Mouse (Mus musculus): ENCODE data around the gene Zfp541. TPM values are rescaled to one million over a fixed set of nuclear protein-coding genes. Genes with fewer than 3 reads are reported as not detected.

Zfp541 gene
- polyA plus RNA-seq, 1 experiment from 2014 or later = not detected

GRCm38 (mm10) chr7:16056459-16057135 lies 5.0 kb upstream of the Zfp541 start:
- H3K4me1 ChIP-seq = peaks cover 8% of the 10 kb centered on the region; the same call in 1 of the 2 replicates
- 27% methylated on average over 5 of the region's 5 CpGs for WGBS

GRCm38 (mm10) chr7:16057136-16057534 lies 4.5 kb upstream of the Zfp541 start:
- Histone ChIP-seq H3K36me3 (no peaks in the 10 kb centered on the region), H3K9me3 (peaks cover 7% of the 10 kb centered on the region; the same call in 1 of the 2 replicates), H3K27me3 (peaks cover 19% of the 10 kb centered on the region), H3K9ac (replicated peaks) (no peak overlapping the region), H3K4me1 (peaks cover 5% of the 10 kb centered on the region; the same call in 1 of the 2 replicates), H3K27ac (replicated peaks) (no peak overlapping the region), H3K4me3 (no peak overlapping the region), H3K4me2 (replicated peaks) (no peak overlapping the region)
- 73% methylated on average over 2 of the region's 2 CpGs for WGBS
- ATAC-seq (ENCODE audit: low FRiP score, low read depth) = no peak

More at GRCm38 (mm10) chr7:16056459-16057135, 5.0 kb upstream of the Zfp541 start:
- Histone ChIP-seq H3K4me2 (replicated peaks) (no peak overlapping the region), H3K9me3 (0 out of 2 replicates have a peak, but pooled peaks cover 2% of the 10 kb centered on the region), H3K27ac (replicated peaks) (no peak overlapping the region), H3K9ac (replicated peaks) (no peak overlapping the region), H3K36me3 (no peaks in the 10 kb centered on the region), H3K27me3 (peaks cover 13% of the 10 kb centered on the region), H3K4me3 (no peak overlapping the region)
- ATAC-seq (ENCODE audit: low FRiP score, low read depth) = no peak

GRCm38 (mm10) chr7:16062099-16062420 lies 446 bp downstream of the Zfp541 start:
- WGBS = 80% methylated on average over 15 of the region's 15 CpGs
- Histone ChIP-seq H3K27ac (replicated peaks) (no peak overlapping the region), H3K4me3 (no peak overlapping the region), H3K9ac (replicated peaks) (no peak overlapping the region), H3K36me3 (no peaks in the 10 kb centered on the region), H3K27me3 (peaks cover 19% of the 10 kb centered on the region), H3K4me2 (replicated peaks) (no peak overlapping the region), H3K9me3 (peaks cover 7% of the 10 kb centered on the region; the same call in 1 of the 2 replicates), H3K4me1 (no peaks in the 10 kb centered on the region)
- no peak for ATAC-seq (ENCODE audit: low FRiP score, low read depth)

- H3K4me2 ChIP-seq (replicated peaks) = no peak overlapping the region
- H3K27me3 ChIP-seq = peaks cover 19% of the 10 kb centered on the region
- no peak overlapping the region for H3K4me3 ChIP-seq
- no peak for ATAC-seq (ENCODE audit: low FRiP score, low read depth)
- WGBS = 31% methylated on average over 4 of the region's 4 CpGs
- no peaks in the 10 kb centered on the region for H3K4me1 ChIP-seq
- peaks cover 7% of the 10 kb centered on the region; the same call in 1 of the 2 replicates for H3K9me3 ChIP-seq
- no peaks in the 10 kb centered on the region for H3K36me3 ChIP-seq
- no peak overlapping the region for H3K27ac ChIP-seq (replicated peaks)
- no peak overlapping the region for H3K9ac ChIP-seq (replicated peaks)
Measured at GRCm38 (mm10) chr7:16063490-16063889, 1.9 kb downstream of the Zfp541 start.

GRCm38 (mm10) chr7:16070846-16071245 lies 9.2 kb downstream of the Zfp541 start:
- no peak for ATAC-seq (ENCODE audit: low FRiP score, low read depth)
- Histone ChIP-seq H3K27me3 (peaks cover 3% of the 10 kb centered on the region; the same call in 1 of the 2 replicates), H3K4me1 (no peaks in the 10 kb centered on the region), H3K9ac (replicated peaks) (no peak overlapping the region), H3K4me2 (replicated peaks) (no peak overlapping the region), H3K27ac (replicated peaks) (no peak overlapping the region), H3K9me3 (no peaks in the 10 kb centered on the region), H3K36me3 (no peaks in the 10 kb centered on the region), H3K4me3 (no peak overlapping the region)

GRCm38 (mm10) chr7:16071906-16072305 lies 10.3 kb downstream of the Zfp541 start:
- WGBS = 78% methylated on average over 6 of the region's 6 CpGs
- Histone ChIP-seq H3K36me3 (no peaks in the 10 kb centered on the region), H3K4me1 (no peaks in the 10 kb centered on the region), H3K27ac (replicated peaks) (no peak overlapping the region), H3K9me3 (no peaks in the 10 kb centered on the region), H3K4me3 (no peak overlapping the region), H3K27me3 (peaks cover 3% of the 10 kb centered on the region; the same call in 1 of the 2 replicates), H3K4me2 (replicated peaks) (no peak overlapping the region), H3K9ac (replicated peaks) (no peak overlapping the region)
- no peak for ATAC-seq (ENCODE audit: low FRiP score, low read depth)

GRCm38 (mm10) chr7:16079947-16080346 lies 18.3 kb downstream of the Zfp541 start:
- Histone ChIP-seq H3K4me2 (replicated peaks) (no peak overlapping the region), H3K4me3 (no peak overlapping the region), H3K27me3 (peaks cover 7% of the 10 kb centered on the region; the same call in 1 of the 2 replicates), H3K4me1 (no peaks in the 10 kb centered on the region), H3K9me3 (no peaks in the 10 kb centered on the region), H3K36me3 (no peaks in the 10 kb centered on the region), H3K27ac (replicated peaks) (no peak overlapping the region), H3K9ac (replicated peaks) (no peak overlapping the region)
- no peak for ATAC-seq (ENCODE audit: low FRiP score, low read depth)
- 72% methylated on average over 1 of the region's 1 CpGs for WGBS

- no peak for ATAC-seq (ENCODE audit: low FRiP score, low read depth)
- no peaks in the 10 kb centered on the region for H3K4me1 ChIP-seq
- H3K27me3 ChIP-seq = peaks cover 7% of the 10 kb centered on the region; the same call in 1 of the 2 replicates
- 70% methylated on average over 4 of the region's 4 CpGs for WGBS
- no peak overlapping the region for H3K4me3 ChIP-seq
- no peaks in the 10 kb centered on the region for H3K9me3 ChIP-seq
- no peaks in the 10 kb centered on the region for H3K36me3 ChIP-seq
- no peak overlapping the region for H3K9ac ChIP-seq (replicated peaks)
- H3K4me2 ChIP-seq (replicated peaks) = no peak overlapping the region
- H3K27ac ChIP-seq (replicated peaks) = no peak overlapping the region
Measured at GRCm38 (mm10) chr7:16080581-16080980, 19.0 kb downstream of the Zfp541 start.

- Histone ChIP-seq H3K27ac (replicated peaks) (no peak overlapping the region), H3K4me1 (no peaks in the 10 kb centered on the region), H3K4me2 (replicated peaks) (no peak overlapping the region), H3K27me3 (peaks cover 7% of the 10 kb centered on the region; the same call in 1 of the 2 replicates), H3K9ac (replicated peaks) (no peak overlapping the region), H3K4me3 (no peak overlapping the region), H3K9me3 (no peaks in the 10 kb centered on the region), H3K36me3 (no peaks in the 10 kb centered on the region)
- 46% methylated on average over 4 of the region's 4 CpGs for WGBS
- no peak for ATAC-seq (ENCODE audit: low FRiP score, low read depth)
Measured at GRCm38 (mm10) chr7:16083361-16083760, 21.7 kb downstream of the Zfp541 start.

- WGBS = 75% methylated on average over 2 of the region's 2 CpGs
- H3K9me3 ChIP-seq = no peaks in the 10 kb centered on the region
- H3K27ac ChIP-seq (replicated peaks) = no peak overlapping the region
- peaks cover 7% of the 10 kb centered on the region; the same call in 1 of the 2 replicates for H3K27me3 ChIP-seq
- H3K9ac ChIP-seq (replicated peaks) = no peak overlapping the region
- H3K4me2 ChIP-seq (replicated peaks) = no peak overlapping the region
- H3K4me3 ChIP-seq = no peak overlapping the region
- ATAC-seq (ENCODE audit: low FRiP score, low read depth) = no peak
- H3K36me3 ChIP-seq = no peaks in the 10 kb centered on the region
- no peaks in the 10 kb centered on the region for H3K4me1 ChIP-seq
Measured at GRCm38 (mm10) chr7:16087587-16087986, 26.0 kb downstream of the Zfp541 start.

GRCm38 (mm10) chr7:16094592-16094991 lies 33.0 kb downstream of the Zfp541 start:
- H3K4me1 ChIP-seq = peaks cover 12% of the 10 kb centered on the region
- 82% methylated on average over 3 of the region's 3 CpGs for WGBS

GRCm38 (mm10) chr7:16098021-16099017 lies 36.7 kb downstream of the Zfp541 start, which contains the start of gene Napa:
TSS of gene Napa (plus strand) at chr7:16098458.
- H3K9me3 ChIP-seq = no peaks in the 10 kb centered on the region
- ATAC-seq (ENCODE audit: low FRiP score, low read depth) = peak; percentile 99
- peaks cover 29% of the 10 kb centered on the region for H3K4me1 ChIP-seq
- H3K27me3 ChIP-seq = no peaks in the 10 kb centered on the region
- peaks cover 11% of the 10 kb centered on the region; the same call in 1 of the 2 replicates for H3K36me3 ChIP-seq
- H3K4me3 ChIP-seq = peak within 1 kb of the TSS; percentile 96
- peak within 1 kb of the TSS; percentile 97 for H3K9ac ChIP-seq (replicated peaks)
- H3K27ac ChIP-seq (replicated peaks) = peak within 1 kb of the TSS; percentile 84
- WGBS = under 1% methylated on average over 63 of the region's 68 CpGs
- H3K4me2 ChIP-seq (replicated peaks) = peak within 1 kb of the TSS; percentile 97

More at GRCm38 (mm10) chr7:16094592-16094991, 33.0 kb downstream of the Zfp541 start:
- ATAC-seq (ENCODE audit: low FRiP score, low read depth) = no peak
- Histone ChIP-seq H3K9ac (replicated peaks) (no peak overlapping the region), H3K27ac (replicated peaks) (no peak overlapping the region), H3K9me3 (no peaks in the 10 kb centered on the region), H3K4me3 (no peak overlapping the region), H3K4me2 (replicated peaks) (no peak overlapping the region), H3K36me3 (no peaks in the 10 kb centered on the region), H3K27me3 (0 out of 2 replicates have a peak, but pooled peaks cover 2% of the 10 kb centered on the region)

Data from midbrain, embryonic 12.5 days (tissue).